ENCODE assay signal across 8 mouse cellular contexts in the genomic region with DNA sequence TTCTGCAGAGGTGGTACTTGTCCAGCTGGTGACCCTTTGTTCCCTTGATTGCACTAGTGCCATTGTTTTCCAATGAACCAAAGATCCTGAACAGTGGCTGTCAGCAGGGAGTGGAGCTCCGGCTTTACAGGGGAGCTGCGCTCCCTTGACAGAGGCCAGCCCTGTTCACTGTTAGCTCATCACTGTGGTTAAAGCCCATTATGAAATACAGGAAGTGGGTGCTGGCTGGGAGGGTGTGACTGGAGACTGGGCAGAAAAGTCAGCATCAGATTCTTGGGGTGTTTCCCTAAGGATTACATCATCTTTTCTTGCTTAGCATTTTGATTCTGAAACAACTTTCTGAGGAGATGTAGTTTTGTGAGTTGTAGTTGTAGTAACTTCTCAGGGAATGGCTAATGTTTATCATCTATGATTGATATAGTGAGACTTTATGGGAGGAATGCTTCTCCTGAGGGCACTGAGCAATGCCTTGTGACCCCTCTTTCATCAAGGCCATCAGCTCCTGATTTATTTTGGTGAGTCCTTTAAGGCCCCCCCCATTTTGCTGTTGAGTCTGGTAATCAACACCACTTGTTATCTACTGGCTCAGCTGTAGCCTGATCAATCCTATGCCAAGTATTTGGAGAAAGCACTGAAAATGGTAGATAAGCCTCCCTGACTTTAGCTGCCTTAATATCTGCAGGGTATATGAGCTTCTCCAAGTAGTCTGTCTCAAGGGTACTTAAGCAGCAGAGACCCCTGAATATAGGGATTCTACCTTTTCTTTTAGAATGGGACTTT. TPM values are rescaled to one million over a fixed set of nuclear protein-coding genes. Genes with fewer than 3 reads are reported as not detected.
DNase-seq lines count a peak whose midpoint lies in the region; ATAC-seq and TF ChIP-seq lines count a peak whose summit lies in the region.

No protein-coding gene starts in this region.

- H3K79me2 ChIP-seq in heart, adult 2 months (replicated peaks; ENCODE audit: control insufficient read depth, insufficient read depth, low read length), result no peaks in the 10 kb centered on the region

- H3K27me3 ChIP-seq in heart, adult 2 months (ENCODE audit: control insufficient read depth, insufficient read depth, low read length), result no peaks in the 10 kb centered on the region
- no peaks in the 10 kb centered on the region for H3K27me3 ChIP-seq in liver, embryonic 15.5 days

- no peak overlapping the region for H3K4me3 ChIP-seq in heart, adult 2 months
- H3K4me3 ChIP-seq in liver, embryonic 15.5 days (replicated peaks), result no peak overlapping the region

- 14% methylated on average over 2 of the region's 2 CpGs for WGBS in heart, adult 2 months
- WGBS in liver, embryonic 15.5 days (ENCODE audit: insufficient replicate concordance), result 18% methylated on average over 2 of the region's 2 CpGs

- peak; percentile 19 for DNase-seq in layer of hippocampus, adult 9-11 months
- no peak for DNase-seq in layer of hippocampus, postnatal 25 days (ENCODE audit: extremely low spot score in 1 of 2, low spot score in 1 of 2)
- peak; percentile 36 to 60 for DNase-seq in heart, adult 2 months
- DNase-seq in retina, postnatal 1 day, result peak; percentile 20
- DNase-seq in frontal cortex, postnatal 14 days (ENCODE audit: low spot score in 2 of 2), result no peak
- DNase-seq in kidney, adult 18-20 months, result no peak
- no peak for DNase-seq in kidney, postnatal 10 days

- no peak overlapping the region for H3K4me2 ChIP-seq in liver, embryonic 15.5 days

- H3K27ac ChIP-seq in heart, adult 2 months, result peak overlapping the region; percentile 4; the same call in 1 of the 2 replicates
- H3K27ac ChIP-seq in liver, embryonic 15.5 days (replicated peaks), result no peak overlapping the region

- TF ChIP-seq EP300 in heart, adult 2 months (IDR thresholded peaks at IDR 0.05; ENCODE audit: insufficient read depth, low read depth, low read length), result peak; percentile 79

- peak; percentile 51 for ATAC-seq in liver, embryonic 15.5 days (ENCODE audit: insufficient read depth)

- no peak for TF ChIP-seq POLR2A in heart, adult 2 months (IDR thresholded peaks at IDR 0.05; ENCODE audit: insufficient read depth, low read depth, low read length)

- intact Hi-C loops in heart, adult 2 months (cut with DNase I), result no loop called here

- no peak for TF ChIP-seq CTCF in heart, adult 2 months (IDR thresholded peaks at IDR 0.05)

- H3K9me3 ChIP-seq in liver, embryonic 15.5 days (replicated peaks), result no peaks in the 10 kb centered on the region

- H3K36me3 ChIP-seq in heart, adult 2 months (ENCODE audit: control insufficient read depth, insufficient read depth, low read length), result peaks cover 16% of the 10 kb centered on the region
- H3K36me3 ChIP-seq in liver, embryonic 15.5 days (replicated peaks), result 0 out of 2 replicates have a peak, but pooled peaks cover 8% of the 10 kb centered on the region

- H3K4me1 ChIP-seq in heart, adult 2 months (ENCODE audit: control insufficient read depth, insufficient read depth, low read length), result peaks cover 6% of the 10 kb centered on the region
- peaks cover 12% of the 10 kb centered on the region for H3K4me1 ChIP-seq in liver, embryonic 15.5 days (replicated peaks)

- H3K9ac ChIP-seq in heart, adult 2 months (ENCODE audit: low read depth, low read length), result no peak overlapping the region
- no peak overlapping the region for H3K9ac ChIP-seq in liver, embryonic 15.5 days

RNA-seq across cellular contexts. Expression of gene Arntl2, which starts 19.1 kb away (rescaled TPM):
- 1 to 10 TPM; 4.9 to 8.8 TPM for total RNA-seq in layer of hippocampus, postnatal 25 days (2021)
- 1 to 10 TPM in 1 of 2 experiments, under 1 TPM in 1; 0.86 to 1.5 TPM for total RNA-seq in heart, adult 2 months (2021)
- 1.6 and 2.6 TPM in 2 replicates for polyA plus RNA-seq in heart, adult 2 months (2012; rRNA removed)
- 0.43 and 0.70 TPM in 2 replicates for polyA plus RNA-seq in liver, embryonic 15.5 days (2015; fragmentation: Nextera tagmentation; extraction: Ambion mirVana)

RNA-seq across cellular contexts. Expression of gene Stk38l, which starts 52.0 kb away (rescaled TPM):
- 10 to 100 TPM; 21.4 to 22.2 TPM for total RNA-seq in layer of hippocampus, postnatal 25 days (2021)
- 10 to 100 TPM; 13.9 to 14.4 TPM for total RNA-seq in heart, adult 2 months (2021)
- 3.1 and 8.0 TPM in 2 replicates for polyA plus RNA-seq in heart, adult 2 months (2012; rRNA removed)
- 3.8 and 4.5 TPM in 2 replicates for polyA plus RNA-seq in liver, embryonic 15.5 days (2015; fragmentation: Nextera tagmentation; extraction: Ambion mirVana)

Comparison
In these comparisons a context has a peak if more than half of its experiments do, and no peak if none do; other contexts are left out.
1. DNase-seq: peak in layer of hippocampus, adult 9-11 months (single experiment), heart, adult 2 months (2 of 2) and retina, postnatal 1 day (single experiment); none in layer of hippocampus, postnatal 25 days (0 of 2), frontal cortex, postnatal 14 days (0 of 2), kidney, adult 18-20 months (single experiment) and kidney, postnatal 10 days (single experiment).